Mouse (Mus musculus): ENCODE measurements around the gene Slc25a28.

The Slc25a28 gene
- long read RNA-seq, experiment 1, partial matches to known transcripts: 1 of 4 reads
- long read RNA-seq, experiment 1, other reads (novel, unspliced or antisense): 3 of 4 reads
- long read RNA-seq, experiment 2, partial matches to known transcripts: 0 of 4 reads
- long read RNA-seq, experiment 2, other reads (novel, unspliced or antisense): 4 of 4 reads

- intact Hi-C loops (cut with DNase I): loop anchor here (5.0 kb wide), 1 partner anchor 77 kb away; the partner anchor contains the start of genes Cox15 and Cutc
Observed at GRCm38 (mm10) chr19:43674730-43675524, at the start of gene Slc25a28. TSS of gene Slc25a28 (minus strand) at chr19:43674881.

- intact Hi-C loops (cut with DNase I): no loop called here
Observed at GRCm38 (mm10) chr19:43724194-43724593, 49.5 kb upstream of the Slc25a28 start.

GRCm38 (mm10) chr19:43723501-43723900 lies 48.8 kb upstream of the Slc25a28 start:
- intact Hi-C loops (cut with DNase I): no loop called here

DNA sequence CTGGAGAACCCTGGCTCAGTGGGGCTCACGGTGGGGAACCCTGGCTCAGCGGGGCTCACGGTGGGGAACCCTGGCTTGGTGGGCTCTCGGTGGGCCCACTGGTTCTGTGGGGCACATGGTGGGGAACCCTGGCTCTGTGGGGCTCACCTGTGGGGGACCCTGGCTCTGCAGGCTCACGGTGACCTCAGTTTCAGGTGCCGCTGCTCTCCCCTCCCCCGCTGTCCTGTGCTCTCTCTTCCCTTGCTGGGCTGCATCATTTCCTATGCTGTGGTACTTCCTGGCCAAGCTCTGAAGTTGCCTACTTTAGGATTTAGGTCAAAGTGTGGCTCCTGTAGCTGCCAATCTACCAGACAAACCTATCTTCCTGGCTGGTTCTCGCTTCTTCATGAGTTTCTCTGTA lies 48.2 kb upstream of the Slc25a28 start:
- intact Hi-C loops (cut with DNase I): no loop called here

DNA sequence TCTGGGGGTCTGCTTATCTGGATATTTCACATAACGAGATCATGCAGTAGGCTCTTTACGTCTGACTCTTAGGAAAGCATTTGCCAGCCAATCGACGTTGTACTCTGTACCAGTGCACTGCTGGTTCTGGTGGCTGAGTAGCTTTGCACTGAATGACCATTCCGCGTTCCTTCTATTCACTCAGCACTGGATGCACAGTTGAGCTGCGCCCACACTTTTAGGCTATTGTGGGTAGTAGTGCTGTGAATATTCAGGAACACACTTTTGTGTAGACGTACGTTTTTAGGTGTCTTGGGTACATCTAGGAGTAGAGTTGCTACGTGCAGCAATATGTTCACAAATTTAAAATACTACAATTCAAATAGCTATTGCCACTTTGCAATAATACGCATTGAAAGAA lies 45.4 kb upstream of the Slc25a28 start:
- intact Hi-C loops (cut with DNase I): no loop called here

DNA sequence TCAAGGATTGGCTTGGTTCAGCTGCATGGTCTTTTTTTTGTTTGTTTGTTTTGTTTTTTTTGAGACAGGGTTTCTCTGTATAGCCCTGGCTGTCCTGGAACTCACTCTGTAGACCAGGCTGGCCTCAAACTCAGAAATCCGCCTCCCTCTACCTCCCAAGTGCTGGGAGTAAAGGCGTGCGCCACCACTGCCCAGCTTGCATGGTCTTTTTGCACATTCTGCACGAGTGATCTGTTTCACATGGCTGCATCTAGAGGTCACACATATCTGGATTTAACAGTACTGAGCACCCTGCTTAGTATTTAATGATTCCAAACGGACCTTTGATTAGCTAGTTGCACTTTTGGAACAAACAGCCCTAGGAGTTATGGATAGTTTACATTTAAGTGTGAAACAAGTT lies 37.3 kb upstream of the Slc25a28 start:
- intact Hi-C loops (cut with DNase I): no loop called here

DNA sequence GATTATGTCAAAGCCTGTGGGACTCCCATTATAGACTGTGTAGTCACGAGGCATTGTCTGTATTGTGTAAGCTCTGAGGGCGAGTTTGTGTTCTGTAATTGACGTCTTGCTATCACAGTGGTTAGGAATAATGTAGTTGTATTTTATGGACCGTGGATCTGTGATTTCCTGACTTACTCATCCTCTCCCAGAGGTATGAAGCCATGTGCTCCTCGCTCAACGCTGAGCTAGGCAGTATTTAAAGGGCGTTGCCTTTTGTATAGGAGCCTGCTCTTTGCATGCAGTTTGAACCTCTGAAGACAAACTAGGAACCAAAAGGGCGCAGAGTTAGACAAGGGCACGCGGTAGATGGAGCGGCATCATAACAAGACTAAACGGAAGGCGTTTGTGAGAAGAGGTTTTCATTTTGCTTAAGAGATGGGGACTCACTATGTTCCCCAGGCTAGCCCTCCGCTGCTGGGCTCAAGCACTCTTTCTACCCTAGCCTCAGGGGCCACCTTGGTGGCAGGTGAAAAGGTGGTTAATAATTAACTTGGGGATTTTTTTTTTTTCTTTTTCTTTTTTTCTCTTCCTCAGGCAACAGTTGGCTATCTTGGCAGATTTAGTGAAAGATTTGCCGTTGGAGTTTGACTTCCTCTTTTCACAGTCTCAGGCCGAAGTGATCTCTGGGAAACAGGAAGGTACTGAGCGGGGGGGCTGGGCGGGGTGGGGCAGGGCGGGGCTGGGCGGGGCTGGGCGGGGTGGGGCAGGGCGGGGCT lies 36.7 kb upstream of the Slc25a28 start:
- intact Hi-C loops (cut with DNase I): no loop called here

DNA sequence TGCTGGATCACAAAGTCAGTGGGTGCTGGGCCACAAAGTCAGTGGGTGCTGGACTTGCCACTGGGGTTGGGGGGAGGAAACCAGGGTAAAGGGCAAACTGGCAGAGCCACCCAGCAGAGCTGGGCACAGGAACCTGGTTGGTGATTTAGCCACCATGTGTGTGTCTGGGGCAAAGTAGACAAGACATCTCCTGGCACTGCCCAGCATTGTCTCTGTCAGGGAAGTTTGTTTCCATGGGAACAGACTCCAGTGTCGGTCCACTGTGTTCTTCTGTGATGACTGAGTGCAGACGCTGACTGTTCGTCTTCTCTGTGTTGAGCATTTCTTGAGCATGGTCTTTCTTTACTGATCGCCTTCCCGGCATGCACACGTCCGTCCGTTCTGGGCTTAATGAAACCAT lies 34.6 kb upstream of the Slc25a28 start:
- intact Hi-C loops (cut with DNase I): no loop called here

DNA sequence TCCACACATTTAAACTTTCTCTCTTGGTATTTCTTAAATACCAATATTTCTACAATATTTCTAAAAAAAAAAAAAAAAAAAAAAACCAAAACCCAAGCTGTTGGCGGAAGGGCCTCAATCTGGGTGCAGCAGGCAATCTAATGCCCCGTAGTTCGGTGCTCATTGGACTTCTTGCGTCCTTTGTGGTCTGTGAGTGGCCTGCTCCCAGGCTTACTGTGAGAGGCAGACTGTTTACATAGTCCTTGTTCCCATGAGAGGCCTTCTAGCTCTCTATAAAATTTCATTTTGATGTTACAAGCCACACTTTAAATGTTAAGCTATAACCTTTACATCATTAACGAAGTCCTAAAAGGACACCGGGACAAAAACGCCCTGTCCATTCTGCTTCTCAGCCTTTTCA lies 33.5 kb upstream of the Slc25a28 start:
- intact Hi-C loops (cut with DNase I): no loop called here

- intact Hi-C loops (cut with DNase I): no loop called here
Observed at GRCm38 (mm10) chr19:43704787-43705497, 30.3 kb upstream of the Slc25a28 start.

DNA sequence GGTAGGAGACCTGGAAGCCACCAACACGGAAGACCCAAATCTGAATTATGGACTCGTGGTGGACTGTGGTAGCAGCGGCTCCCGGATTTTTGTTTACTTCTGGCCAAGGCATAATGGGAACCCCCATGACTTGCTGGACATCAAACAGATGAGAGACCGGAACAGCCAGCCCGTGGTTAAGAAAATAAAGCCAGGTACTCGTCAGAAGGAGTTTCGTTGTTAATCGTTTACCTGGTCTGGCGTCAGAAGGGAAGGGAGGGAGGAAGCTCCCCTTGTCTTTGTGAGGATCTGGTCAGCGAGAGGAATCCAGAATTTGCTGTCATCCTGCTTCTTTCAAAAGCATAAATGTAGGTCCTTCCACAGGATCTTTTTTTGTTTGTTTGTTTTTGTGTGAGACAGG lies 29.5 kb upstream of the Slc25a28 start:
- intact Hi-C loops (cut with DNase I): no loop called here

GRCm38 (mm10) chr19:43699763-43700155 lies 25.1 kb upstream of the Slc25a28 start:
- intact Hi-C loops (cut with DNase I): no loop called here

DNA sequence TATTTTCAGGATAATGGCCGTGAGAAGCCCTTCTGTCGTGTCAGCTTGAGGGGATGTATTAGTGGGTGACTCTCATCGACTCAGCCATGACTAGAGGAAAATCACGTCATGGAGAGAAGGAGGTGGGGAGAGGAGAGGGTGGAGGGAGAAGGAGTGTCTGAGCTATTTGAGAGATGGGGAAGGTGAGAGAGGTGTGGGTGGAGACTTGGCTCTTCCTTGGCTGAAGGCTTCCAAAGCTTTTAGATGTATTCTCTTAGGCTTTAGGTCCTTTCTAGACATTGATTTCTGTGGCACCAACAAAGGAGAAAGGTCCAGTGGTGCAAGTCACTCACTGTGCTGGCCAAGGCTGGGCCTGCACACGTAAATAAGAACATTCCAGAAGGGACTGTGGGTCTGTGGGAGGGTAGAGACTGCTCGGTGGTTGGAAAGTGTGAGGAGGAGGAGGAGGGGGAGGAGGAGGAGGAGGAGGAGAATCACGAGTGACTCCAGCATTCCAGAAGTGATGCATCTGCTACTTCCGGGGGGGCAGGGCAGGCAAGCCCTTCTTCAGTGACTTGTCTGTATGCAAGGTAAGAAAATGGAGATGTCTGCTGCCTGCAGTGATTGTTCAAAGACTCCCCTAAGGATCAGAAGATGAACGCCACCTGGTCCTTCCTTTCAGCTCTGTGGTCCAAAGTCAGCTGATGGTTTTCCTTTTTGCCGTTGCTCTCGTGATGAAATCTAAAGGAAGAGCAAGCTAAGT lies 24.5 kb upstream of the Slc25a28 start:
- intact Hi-C loops (cut with DNase I): no loop called here

DNA sequence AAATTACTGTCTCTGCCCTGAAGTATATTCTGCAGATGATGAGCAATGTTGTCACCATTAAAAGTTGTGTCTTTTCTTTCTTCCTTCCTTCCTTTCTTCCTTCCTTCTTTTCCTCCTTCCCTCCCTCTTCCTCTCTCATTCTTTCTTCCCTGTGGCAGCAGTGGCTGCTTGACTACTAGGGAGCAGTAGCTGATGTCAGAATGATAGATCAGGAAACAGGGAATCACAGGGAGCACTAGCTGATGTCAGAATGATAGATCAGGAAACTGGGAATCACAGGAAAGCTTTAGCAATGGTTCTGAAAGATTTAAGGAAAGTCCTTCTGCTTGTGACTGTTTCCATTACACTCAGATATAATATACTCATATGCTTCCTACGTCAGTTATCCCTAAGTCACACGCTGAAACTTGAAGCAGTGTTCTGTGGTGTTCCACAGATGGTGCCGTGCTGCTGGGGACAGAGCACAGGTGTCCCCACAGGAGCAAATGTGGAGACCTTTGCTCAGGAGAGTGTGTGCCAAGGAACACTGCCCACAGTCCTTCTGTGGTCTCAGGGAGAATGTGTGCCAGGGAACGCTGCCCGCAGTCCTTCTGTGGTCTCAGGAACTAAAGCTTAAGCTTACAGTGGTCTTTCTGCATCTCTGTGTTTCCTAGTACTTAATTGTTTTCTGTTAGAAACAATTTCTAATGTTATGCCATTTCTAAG lies 23.1 kb upstream of the Slc25a28 start:
- intact Hi-C loops (cut with DNase I): no loop called here

DNA sequence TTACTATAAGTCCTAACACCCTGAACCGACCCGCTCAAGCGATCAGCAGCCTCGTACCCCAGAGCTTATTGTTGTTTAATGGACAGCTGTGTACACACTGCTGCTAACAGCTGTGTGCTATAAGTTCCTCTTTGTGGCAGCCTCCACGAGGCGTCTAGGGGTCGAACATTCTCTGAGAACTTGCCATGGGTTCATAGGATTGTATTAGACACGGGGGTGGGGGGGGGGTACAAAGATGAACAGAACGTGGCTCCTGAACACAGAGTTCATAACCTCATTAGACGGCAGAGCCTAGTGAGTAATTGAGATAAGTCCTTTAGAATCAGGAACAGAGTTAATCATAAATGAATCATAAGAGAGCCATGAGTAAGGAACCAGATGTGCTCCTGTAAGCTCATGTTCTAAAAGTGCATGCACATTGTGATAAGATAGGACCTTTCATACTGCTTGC lies 20.9 kb upstream of the Slc25a28 start:
- intact Hi-C loops (cut with DNase I): no loop called here

DNA sequence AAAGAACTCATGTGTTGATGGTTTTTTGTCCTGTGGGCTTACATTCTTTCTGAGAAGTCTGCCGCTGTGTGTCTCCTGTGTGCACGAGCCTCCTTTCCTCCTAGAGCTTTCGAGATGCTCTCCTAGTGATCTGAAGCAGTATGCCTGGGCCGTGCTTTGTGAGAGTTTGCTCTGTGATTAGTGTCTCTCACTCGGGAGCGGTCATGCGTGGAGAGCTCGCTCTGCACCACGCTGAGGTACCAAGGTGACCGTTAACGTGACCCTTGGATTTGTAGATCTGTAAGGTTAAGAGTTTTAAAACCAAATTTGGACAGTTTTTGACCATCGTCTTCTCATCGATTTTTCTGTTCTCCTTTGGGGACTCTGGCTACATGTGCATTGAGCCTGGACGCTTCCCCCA lies 18.1 kb upstream of the Slc25a28 start:
- intact Hi-C loops (cut with DNase I): no loop called here

GRCm38 (mm10) chr19:43689419-43690246 lies 15.0 kb upstream of the Slc25a28 start, which contains the start of gene Entpd7:
TSS of gene Entpd7 (plus strand) at chr19:43689672.
- intact Hi-C loops (cut with DNase I): no loop called here

- intact Hi-C loops (cut with DNase I): no loop called here
Observed at GRCm38 (mm10) chr19:43681541-43681940, 6.9 kb upstream of the Slc25a28 start.

DNA sequence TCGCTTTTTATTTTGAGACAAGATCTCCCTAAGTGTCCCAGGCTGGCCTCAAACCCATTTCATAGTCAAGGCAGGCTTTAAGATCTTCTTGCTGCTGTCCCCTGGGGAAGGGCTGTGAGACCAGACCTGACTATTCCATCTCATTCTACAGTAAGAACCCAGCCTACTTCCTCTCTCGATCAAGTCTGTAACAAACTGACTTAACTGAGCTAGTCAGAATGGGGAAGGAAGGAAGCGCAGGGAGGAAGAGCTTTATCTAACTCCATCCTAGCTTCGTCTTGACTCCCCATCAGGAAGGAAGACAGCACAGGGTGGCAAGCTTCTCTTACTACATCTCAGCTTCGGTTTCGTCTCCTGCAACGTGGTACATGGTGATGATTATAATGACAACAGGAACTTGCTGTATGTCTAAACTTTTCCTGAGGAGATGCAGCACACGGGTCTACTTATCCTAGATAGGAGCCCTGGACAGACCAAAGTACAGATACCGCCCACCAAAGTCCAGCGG lies 4.8 kb upstream of the Slc25a28 start:
- intact Hi-C loops (cut with DNase I): loop anchor here (5.0 kb wide), 1 partner anchor 73 kb away; the partner anchor contains the start of genes Cox15 and Cutc

All from adrenal gland (tissue).